Mouse (Mus musculus) urinary bladder, adult 18-20 months (tissue): ENCODE data around the gene Psmb8.

ENCODE experiments used
- DNase-seq, 2 experiments: peaks; one replicate each; pipeline ENCODE4 v3.0.0; 2022; ENCODE audit warnings: low spot score in 2 of 2, mixed read lengths in 2 of 2

Gene Psmb8

DNA sequence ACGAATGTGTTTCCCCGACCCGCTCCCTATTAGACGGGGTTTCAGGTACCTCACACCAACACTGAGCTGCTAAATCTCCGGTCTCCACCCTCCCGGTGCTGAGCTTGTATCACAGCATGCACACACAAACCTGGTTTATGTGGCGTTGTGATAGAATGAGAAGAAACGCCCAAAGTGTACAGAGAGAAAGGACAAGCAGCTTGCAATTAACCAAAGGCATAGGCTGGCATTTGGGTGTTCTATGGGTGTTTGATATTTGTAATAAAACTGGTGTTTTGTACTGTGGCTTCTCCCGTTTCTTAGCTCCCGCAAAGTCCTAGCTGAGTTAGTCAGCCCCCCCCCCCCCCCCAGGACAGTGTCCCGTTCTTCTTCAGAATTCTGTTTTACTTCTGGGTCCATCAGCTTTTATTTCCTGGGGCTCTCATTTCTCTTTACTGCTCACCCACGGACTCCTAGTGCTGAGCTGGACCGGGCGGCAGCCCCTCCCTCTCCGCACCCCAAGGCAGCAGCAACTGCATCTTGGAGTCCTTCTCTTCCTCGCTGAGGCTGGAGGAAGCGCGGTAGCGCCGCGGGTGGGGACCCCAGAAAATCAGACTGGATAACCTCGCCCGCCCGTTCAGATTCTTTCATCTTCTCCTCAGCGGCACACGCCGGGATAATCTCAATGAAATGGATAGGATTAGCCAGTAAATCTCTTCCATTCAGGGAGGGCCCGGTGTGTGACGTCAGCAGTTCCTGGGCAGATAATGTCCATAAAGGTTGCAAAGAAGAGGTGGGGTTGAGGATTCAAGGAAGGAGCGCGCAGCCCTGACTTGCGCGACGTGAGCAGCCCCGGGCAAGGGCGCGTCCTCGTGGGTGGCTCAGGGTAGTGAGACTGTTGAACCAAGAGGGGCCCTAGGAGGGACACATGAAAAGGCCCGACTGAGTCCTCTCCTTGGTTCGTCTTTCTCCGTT, at the start of gene Psmb8:
Psmb8 (plus strand) TSS at position 781 of the 954 bp plus-strand sequence.
- DNase-seq = peak; percentile 91 to 92

DNA sequence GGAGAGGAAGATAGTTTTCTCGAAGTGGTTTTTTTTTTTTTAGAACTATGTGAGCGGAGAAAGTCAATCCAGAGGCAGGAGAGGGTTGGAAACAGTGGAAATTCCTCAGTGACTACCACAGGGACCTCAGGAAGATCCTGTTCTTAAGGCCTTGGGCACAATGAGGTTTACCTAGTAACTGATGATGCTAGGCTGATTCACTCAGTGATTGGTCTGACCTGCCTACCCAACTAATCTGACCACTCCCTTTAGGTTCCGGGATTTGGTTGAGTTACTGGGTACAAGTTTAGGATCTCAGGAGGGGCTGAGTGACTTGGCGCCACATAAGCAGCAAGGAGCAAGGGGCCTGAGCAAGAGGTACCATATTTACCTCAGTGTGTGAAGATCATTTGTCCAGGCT, 44.6 kb upstream of the Psmb8 start, which contains the start of gene H2-DMb1:
H2-DMb1 (plus strand) TSS at position 150 of the 400 bp plus-strand sequence.
- peak in 1 of 2 experiments; percentile 31 for DNase-seq

GRCm38 (mm10) chr17:34155534-34155933, 42.0 kb upstream of the Psmb8 start:
- DNase-seq = no peak

DNA sequence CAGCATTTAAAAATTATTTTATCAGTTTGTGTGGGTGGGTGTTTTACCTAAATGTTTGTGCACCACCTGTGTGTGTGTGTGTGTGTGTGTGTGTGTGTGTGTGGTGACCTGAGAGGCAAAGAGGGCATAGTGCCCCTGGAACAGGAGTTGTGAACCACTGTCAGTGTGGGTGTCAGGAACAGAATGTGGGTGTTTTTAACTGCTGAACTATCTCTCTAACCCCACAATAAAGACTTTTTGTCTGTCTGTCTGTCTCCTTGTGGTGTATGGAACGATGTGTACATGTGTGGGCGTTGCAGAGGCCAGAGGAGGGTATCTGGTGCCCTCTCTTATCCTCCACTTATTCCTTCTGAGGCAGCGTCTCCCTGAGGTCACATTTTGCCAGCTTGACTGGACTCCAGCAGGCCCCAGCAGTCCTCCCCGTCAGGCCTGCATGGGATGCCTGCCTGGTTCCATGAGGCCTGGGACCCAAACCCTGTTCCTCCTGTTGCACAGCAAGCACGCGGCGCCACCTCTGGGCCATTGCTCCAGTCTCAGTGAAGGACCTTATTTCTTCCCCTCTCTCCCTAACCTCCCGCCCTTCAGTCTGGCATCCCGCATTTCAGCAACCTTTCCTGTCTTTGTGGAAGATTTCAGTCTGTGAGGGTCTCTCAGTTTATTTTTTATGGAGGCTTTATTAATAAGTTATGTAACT, 33.2 kb upstream of the Psmb8 start:
- DNase-seq = no peak

- DNase-seq = no peak
These were observed 32.3 kb upstream of the Psmb8 start for GRCm38 (mm10) chr17:34165033-34165730.

GRCm38 (mm10) chr17:34169279-34169678, 28.2 kb upstream of the Psmb8 start:
- DNase-seq = no peak

- no peak for DNase-seq
These were observed 27.0 kb upstream of the Psmb8 start for GRCm38 (mm10) chr17:34170487-34170876.

- DNase-seq = peak; percentile 61 to 71
These were observed 26.5 kb upstream of the Psmb8 start for GRCm38 (mm10) chr17:34170877-34171498.

GRCm38 (mm10) chr17:34172528-34172927, 25.0 kb upstream of the Psmb8 start:
- no peak for DNase-seq

DNA sequence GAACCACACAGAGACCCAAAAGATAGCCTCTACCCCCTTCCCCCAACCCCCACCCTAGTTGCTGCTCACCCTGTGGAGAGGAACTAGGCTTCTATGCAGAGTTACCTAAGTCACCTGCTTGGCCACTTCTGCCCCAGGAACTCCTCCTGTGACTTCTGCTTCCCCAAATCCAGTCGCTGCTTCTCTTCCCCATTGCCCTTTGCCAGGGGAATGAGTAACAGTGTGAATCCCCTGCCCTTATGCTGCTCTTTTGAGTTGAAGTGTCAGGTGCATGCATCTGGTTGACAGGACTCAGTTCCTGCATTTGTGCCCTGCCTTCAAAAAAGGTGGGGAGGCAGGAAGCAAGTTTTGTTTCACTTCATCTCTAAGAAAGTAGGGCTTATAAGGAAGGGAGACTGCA, 23.4 kb upstream of the Psmb8 start:
- no peak for DNase-seq

DNA sequence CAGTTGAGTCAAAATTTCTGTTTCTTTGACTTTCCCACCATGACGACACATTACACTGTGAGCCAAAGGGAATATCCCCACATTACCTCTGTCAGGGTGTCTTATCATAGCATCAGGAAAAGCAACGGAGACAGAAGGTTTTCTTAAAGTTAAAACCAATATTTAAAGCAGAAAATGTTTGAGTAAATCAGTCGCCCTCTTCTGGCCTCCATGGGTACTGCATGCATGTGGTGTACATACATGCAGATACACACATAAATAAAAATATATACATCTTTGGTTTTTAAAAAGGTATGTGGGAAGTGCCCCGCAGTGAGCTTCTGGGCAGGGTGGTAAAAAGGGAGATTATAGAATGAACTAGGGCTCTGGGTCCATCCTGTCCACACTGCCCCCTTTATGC, 20.3 kb upstream of the Psmb8 start:
- DNase-seq = no peak

GRCm38 (mm10) chr17:34179019-34179418, 18.5 kb upstream of the Psmb8 start:
- no peak for DNase-seq

DNA sequence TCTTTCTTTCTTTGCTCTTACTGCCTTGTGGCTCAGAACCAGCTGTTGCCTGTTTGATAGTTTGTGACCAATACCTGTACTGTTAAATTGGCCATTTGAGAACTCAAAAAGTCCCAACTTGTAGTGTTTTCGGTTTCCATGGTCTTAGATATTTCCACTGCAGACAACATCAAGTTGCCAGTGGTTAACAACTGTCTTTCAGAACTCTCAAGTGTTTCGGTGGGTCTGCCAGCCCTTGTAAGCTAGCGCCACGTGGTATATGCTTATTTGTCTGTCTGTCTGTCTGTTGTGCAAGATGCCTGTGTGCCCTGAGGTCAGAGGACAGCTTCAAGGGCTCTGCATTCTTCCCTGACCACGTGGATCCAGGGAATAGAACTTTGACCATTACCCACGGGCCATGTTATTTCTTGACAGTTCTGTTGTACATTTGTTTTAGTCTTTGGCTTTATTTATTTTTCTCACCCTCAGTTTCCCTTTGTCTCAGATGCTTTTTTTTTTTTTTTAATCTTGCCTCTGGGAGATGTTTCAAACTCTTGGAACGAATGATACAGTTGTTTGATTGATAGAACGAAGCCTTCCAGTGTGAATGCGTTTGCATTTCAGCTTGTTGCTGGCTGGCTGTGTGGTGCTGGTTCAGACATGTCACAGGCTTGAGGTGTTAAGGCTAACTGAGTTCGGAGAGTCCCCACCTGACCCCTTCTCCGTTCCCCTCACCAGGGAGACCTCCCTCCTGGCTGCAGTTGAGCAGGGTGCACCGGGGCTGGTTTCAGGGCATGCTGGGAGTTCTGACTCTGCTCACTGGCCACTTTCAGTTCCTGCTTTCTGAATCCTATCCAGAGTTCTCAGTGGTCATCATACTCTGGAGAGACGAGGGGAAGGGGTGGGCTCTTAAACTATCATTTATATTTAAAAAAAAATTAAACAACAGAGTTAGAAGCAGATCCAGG, 17.3 kb upstream of the Psmb8 start:
- no peak for DNase-seq

DNA sequence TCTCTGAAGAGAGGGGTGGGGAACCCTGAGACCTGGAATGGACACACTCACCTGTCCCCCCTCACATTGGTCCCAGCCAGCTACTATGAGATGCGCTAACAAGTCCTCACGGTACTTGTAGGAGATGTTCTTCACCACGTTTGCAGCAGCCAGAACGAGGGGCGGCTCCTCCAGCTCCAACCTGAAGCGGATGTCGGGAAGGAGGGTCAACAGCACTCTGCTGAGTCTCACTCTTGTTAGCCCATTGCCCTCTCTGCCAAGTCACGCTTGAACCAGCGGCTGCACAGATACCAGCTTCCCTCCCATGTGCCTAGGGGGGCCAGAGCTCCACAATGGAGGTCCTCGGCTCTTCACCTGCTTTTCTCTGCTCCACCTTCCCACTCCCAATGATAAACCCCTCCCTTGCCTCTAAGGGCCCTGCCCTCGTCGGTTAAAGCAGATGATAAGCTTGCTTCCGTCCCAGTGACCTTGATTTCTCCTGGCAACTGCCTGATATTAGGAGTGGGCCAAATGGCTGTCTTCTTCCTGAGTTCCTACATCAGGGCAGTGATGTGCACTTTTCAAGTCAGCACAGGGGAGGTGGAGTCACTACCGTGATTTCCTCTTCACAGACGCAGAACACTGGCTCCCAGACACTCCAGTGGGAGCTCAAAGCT, 13.8 kb upstream of the Psmb8 start:
- DNase-seq = no peak

- DNase-seq = no peak
These were observed 12.0 kb upstream of the Psmb8 start for GRCm38 (mm10) chr17:34185526-34185925.

GRCm38 (mm10) chr17:34186885-34187260, 10.6 kb upstream of the Psmb8 start:
- no peak for DNase-seq

GRCm38 (mm10) chr17:34187261-34187916, 10.1 kb upstream of the Psmb8 start, which contains the start of the genes Tap1 and Psmb9:
Gene Tap1, plus strand, starts transcription at chr17:34187553.
Gene Psmb9, minus strand, starts transcription at chr17:34187764.
- peak; percentile 97 to 99 for DNase-seq

DNA sequence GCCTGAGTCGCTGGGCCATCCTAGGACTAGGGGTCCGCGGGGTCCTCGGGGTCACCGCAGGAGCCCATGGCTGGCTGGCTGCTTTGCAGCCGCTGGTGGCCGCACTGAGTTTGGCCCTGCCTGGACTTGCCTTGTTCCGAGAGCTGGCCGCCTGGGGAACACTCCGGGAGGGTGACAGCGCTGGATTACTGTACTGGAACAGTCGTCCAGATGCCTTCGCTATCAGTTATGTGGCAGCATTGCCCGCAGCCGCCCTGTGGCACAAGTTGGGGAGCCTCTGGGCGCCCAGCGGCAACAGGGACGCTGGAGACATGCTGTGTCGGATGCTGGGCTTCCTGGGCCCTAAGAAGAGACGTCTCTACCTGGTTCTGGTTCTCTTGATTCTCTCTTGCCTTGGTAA, 9.5 kb upstream of the Psmb8 start:
- peak; percentile 31 to 64 for DNase-seq

DNA sequence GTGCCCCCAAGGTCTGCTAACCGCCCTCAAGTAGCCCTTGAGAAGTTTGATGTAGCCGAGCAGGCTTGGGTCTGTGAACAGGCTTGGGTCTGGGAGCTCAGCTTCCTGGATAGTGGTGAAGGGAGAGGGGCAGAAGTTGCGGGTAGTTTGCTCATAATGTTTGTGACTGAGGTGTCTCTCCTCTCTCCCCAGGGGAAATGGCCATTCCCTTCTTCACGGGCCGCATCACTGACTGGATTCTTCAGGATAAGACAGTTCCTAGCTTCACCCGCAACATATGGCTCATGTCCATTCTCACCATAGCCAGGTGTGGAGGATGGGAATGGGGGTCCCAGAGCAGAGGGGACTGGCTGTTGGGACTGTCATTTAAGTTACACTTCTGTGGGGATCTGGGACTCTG, 8.5 kb upstream of the Psmb8 start:
- no peak for DNase-seq
